Mouse (Mus musculus) heart, adult 2 months (tissue): ENCODE data around the gene Idh3g.

Experiments
- CTCF ChIP-seq: fragments of 200-600 bp; IDR thresholded peaks from 2 replicates; pipeline ENCODE4 v1.8.1; 2022; ENCODE audit warnings: antibody characterized with exemption, mild to moderate bottlenecking, moderate library complexity
- EP300 ChIP-seq: fragments of 200-500 bp; IDR thresholded peaks from 2 replicates; pipeline ENCODE4 v1.6.1; 2011; ENCODE audit warnings: low read depth, low read length, control low read depth; ENCODE audit not compliant: insufficient read depth
- POLR2A ChIP-seq: fragments of 200-500 bp; IDR thresholded peaks from 2 replicates; pipeline ENCODE4 v1.6.1; 2011; ENCODE audit warnings: mild to moderate bottlenecking, low read depth, low read length, control low read depth; ENCODE audit not compliant: insufficient read depth

DNA sequence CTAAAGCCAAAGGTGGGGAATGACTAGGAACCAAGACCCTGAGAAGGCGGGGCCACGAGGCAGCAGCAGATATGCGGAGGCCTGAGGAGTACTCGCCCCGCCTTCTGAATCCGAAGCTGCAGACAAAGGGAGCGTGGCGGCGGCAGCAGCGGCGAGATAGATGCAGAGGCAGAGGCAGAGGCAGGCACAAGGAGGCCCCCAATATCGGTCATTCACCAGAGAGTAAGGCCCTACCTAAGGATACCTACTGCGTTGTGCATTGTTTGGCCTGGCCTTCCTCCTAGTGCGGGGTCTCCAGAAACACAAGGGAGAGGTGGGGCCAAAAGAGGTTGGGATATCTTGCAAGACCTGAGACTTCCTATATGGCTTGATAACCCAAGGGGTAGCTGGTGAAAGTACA lies 28.4 kb upstream of the Idh3g start:
- TF ChIP-seq CTCF (no peak), EP300 (no peak), POLR2A (no peak)
